Mouse (Mus musculus) gastrocnemius, adult 8-10 months (tissue): ENCODE measurements around the gene Chd2. TPM values are rescaled to one million over a fixed set of nuclear protein-coding genes. Genes with fewer than 3 reads are reported as not detected.
"Not testable (repeated sequence)": the region's sequence is repeated elsewhere in the genome, so short reads cannot be mapped to it uniquely, and the experiment has no call there.

Experiments used
- DNase-seq, 2 experiments: peaks; one replicate each; pipeline ENCODE4 v3.0.0; 2022; ENCODE audit warnings: low spot score in 2 of 2
- total RNA-seq, 4 experiments: library from RNA; stranded (reverse); gene quantifications; 2 replicates each; pipeline ENCODE4 v1.2.4; 2022

Gene Chd2
- total RNA-seq = 10 to 100 TPM; 41.6 to 49.5 (median 45.0) TPM

- DNase-seq = peak; percentile 36 to 43
Measured at GRCm38 (mm10) chr7:73541412-73542130, at the start of gene Chd2. TSS of gene Chd2 (minus strand) at chr7:73541830.

- no peak for DNase-seq
Measured at GRCm38 (mm10) chr7:73590757-73591156, 49.1 kb upstream of the Chd2 start.

GRCm38 (mm10) chr7:73589208-73589771, 47.7 kb upstream of the Chd2 start:
- DNase-seq = peak in 1 of 2 experiments; percentile 27

DNA sequence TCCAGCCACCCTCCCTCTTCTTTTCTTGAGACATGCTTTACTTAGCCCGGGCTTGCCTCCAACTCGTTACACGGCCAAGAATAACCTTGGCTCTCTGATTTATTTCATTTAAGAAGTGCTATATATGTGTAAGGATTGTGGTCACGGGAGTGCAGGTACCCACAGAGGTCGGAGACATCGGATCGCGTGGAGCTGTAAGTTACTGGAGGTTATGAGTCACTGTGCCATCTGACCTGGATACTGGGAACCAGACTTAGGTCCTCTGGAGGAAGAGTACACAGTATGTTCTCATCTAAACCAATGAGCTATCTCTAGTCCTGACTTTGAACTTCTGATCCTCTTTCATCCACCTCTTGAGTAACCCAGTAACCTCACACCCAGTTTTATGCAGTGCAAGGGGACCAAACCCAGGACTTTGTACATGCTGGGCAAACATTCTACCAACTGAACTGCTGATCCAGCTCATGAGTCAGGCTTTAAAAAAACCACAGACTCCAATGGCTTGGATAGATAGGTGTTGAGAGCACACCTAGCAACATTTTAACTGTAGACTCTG, 46.8 kb upstream of the Chd2 start:
- DNase-seq = peak in 1 of 2 experiments; percentile 45

GRCm38 (mm10) chr7:73586717-73587116, 45.1 kb upstream of the Chd2 start:
- no peak for DNase-seq

- DNase-seq = no peak
Measured at GRCm38 (mm10) chr7:73586206-73586605, 44.6 kb upstream of the Chd2 start.

DNA sequence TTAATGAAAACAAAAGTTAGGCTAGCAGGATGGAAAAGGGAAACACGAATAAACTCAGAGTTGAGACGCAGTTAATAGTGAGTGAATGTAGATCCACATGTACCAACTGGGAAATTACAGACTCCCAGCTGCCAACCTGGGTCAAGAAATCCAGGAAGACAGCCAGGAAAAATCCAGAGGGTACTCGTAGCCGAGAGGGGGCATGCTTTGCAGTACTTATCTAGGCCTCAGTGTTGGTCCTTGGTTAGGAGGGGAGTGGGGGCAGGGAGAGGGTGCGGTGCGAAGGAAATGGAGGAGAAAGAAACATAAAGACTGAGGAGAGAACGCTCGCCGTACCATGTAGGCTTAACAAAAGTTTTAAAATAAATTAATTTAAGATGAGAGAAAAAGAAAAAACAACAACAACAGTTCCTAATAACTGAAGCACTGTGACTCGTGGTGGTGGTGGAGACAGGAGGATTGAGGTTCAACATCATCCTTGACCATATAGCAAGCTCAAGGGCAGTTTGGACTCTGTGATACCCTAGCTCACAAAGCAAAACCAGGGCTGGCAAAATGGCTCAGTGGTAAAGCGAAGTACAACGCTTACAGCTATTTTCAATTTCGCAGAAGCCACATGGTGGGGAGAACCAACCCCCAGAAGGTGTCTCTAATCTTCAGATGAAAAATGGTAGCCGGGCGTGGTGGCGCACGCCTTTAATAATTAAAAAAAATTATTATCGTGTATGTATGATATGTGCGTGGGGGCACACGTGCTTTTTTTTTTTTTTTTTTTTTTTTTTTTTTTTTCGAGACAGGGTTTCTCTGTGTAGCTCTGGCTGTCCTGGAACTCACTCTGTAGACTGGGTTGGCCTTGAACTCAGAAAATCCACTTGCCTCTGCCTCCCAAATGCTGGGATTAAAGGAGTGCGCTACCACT, 43.7 kb upstream of the Chd2 start:
- no peak for DNase-seq

DNA sequence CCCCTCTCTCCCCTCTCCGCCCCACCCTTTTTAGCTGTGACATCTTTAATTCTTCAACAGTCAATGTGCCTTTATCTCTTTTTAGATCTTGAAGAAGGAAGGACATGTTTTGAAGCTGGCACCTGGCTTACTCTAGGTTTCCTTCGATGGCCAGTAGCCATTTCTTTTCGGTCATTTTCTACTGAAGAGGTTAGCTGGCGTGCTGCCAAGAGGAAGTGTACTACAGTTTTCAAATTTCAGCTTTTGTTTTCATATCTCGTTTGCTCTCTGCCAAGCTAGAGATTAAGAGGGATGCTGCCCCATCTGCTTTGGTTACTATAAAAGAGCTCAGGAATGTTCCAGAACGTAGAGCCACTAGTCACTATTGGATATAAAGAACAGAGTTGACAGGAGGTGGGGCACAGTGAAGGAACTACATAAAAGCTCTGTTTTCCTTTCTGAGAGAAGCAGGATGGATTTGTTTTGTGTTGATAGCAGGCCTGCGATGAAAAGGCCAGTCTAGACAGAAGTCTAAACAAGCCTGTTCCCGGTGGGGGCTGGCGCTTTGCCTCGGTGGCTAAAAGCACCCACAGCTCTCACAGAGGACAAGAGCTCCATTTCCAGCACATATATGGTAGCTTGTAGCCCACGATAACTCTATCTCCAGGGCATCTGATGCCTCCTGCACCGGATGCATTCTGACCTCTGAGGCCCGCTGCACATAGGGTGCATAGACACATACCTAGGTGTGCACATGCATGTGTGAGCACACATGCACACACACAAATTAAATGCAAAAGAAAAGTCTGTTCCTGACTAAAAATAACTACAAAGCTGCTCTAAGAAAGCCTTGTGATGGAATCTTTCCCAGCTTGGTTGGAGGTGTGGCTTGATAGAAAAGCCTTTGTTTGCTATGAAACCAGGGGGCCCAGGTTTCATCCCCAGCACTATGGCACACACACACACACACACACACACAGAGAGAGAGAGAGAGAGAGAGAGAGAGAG, 42.7 kb upstream of the Chd2 start:
- peak in 1 of 2 experiments; percentile 18 for DNase-seq

DNA sequence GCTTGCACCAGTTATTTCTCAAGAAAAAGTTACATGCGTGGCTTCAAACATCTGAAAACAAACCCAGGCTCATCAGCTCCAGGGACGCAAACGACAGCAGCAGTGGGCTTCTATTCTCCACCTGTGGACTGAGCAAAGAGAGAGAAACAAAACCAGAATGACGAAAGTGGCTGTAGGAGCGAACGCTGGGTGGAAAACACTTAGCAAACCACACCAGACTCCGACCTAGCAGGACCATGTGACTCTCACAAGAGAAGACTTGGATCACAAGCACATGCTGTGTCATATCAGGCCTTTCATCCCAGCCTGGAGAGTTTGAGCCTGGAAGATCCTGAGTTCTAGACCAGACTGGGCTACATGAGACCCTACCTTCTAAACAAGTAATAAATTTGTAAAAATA, 41.8 kb upstream of the Chd2 start:
- no peak for DNase-seq

- DNase-seq = no peak
Measured at GRCm38 (mm10) chr7:73581836-73582375, 40.3 kb upstream of the Chd2 start.

DNA sequence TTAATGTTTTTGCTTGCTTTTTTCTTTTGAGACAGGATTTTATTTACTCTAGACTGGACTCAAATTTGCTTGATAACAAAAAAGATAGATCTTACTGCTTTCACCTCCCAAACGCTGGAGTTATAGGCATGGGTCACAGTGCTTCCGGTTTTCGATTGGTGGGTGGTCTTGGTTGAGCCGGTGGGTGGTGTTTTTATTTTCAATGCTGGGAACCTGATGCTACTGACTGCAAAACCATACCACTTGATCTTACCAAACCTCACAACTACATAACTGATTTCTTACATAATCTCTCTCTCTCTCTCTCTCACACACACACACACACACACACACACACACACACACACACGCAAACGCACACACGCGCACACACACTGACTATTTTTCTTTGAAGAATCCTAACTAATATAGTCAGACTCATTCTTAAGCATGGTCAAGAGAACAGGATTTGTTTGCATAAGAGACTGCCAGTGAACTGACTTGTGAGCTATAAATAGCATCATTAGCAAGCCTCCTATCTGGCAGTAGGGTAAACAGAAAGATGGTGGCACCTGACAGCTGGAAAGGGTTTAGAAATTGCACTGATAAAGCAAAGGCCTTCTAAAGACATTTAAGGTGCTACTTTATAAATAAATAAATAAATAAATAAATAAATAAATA, 37.6 kb upstream of the Chd2 start:
- no peak for DNase-seq

DNA sequence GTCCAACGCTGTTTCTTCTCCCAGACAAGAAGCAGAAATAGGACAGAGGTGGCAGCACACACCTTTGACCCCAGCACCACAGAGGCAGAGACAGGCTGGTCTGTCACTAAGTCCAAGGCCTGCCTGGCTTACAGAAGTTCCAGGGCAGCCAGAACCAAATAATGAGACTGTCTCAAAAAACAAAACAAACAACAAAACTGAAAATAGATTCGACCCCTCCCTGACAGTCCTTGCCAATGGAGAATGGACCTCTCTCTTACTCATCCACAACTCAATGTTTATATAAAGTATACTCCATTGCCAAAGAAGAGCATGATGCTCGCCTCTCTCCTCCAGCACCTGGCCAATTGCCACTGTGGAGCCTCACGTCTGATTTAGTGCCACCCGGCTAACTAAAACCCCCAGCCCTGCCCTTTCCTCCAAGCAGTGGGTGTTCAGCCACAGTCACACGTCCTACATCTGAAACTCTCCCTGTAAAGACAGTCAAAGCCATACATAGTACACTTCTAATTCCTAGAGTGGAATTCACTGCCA, 36.3 kb upstream of the Chd2 start:
- no peak for DNase-seq

DNA sequence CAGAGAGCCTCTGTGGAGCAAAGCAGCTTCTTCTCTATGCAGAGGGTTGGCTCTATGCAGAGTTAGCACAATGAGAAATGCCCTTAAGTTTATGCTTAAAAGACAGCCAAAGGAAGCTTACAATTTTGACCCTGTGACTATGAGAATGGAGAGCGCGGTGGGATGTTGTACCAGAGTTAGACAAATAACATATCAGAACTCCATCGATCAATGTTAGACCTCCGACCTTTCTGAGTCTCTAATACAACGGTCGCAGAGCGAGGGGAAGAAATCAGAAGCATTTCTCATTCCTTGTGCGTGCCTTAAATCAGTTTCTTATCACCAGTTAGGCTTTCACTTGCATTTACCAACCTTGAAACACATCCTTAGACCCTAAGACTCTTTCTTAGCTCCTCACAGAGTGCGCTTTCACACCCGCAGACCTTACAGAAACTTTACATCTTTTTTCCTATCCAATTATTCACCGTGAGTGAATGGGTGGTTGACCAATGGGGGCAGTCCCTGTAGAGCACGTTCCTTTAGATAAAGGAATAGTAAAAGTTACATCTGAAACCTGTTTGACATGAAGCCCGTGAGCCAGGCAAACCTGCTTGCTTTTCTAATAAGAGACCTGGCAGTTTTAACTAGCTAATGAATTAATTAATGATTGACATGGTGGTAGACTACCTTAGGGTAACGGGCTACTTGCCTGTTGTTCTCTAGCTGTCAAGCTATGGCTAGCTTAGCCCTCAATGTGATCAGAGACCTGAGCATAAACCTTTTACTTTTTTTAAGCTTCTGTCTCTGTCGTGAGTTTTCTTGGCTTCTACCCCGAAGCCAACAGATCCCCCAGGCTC, 34.7 kb upstream of the Chd2 start:
- DNase-seq = no peak

- DNase-seq = no peak
Measured at GRCm38 (mm10) chr7:73575257-73575656, 33.6 kb upstream of the Chd2 start.

DNA sequence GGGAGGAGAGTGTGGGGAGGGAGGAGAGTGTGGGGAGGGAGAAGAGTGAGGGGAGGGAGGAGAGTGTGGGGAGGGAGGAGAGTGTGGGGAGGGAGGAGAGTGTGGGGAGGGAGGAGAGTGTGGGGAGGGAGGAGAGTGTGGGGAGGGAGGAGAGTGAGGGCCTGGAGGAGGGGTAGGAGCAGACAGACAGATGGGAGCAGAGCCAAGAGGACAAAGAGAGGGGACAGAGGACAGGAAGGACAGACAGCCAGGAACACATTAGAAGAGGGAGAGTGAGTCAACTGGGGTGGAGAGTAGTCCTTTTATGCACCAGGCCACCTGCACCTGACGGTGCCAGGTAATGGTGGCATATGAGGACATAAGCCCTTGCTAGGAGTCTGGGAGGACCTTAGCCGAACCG, 33.0 kb upstream of the Chd2 start:
- not testable (repeated sequence) for DNase-seq

GRCm38 (mm10) chr7:73572571-73572970, 30.9 kb upstream of the Chd2 start:
- DNase-seq = no peak

DNA sequence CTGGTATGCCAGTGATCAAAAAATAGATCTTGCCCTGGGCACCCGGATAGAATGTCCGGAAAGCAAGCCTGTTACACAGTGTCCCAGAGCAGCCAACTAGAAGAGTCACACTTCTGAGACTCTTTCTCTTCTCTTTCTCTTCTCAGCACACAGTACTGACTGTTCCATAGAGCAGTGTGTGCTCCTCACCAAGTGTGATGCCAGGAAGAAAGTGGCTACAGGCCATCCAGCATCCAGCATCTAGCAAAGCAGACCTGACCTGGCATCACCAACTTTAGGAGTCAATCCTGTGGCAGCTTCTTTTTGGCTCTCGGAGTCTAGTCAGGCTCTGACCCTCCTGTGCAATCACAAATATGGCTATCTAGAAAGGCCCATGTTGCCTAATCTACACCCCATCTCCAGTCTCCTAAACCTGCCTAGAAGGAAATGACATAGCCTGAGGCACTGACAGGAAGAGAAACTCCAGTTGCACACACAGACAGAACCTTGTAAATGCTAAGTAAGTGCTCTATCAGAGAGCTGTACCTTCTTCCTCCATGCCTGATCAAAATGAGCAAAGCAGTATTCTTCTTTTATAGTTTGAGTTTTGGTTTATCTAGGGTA, 27.3 kb upstream of the Chd2 start:
- peak in 1 of 2 experiments; percentile 24 for DNase-seq

DNA sequence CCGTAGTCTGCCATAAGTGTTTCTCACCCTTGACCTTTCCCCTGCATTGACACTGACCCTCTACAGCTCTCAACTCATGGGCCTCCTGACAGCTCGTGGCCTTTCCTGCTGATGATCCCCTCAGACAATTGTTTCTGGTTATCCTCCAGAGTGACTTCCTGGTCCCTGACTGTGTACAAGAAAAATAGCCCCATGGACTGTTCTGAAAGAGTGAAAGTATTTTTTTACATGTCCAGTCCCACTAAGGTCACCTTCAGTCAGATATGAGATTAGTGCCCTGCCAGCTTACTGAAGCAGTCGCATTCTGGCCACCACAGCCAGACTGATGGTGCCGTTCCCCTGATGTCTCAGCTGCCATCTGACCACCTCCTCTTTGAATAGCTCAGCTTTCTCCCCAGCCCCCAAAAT, 26.1 kb upstream of the Chd2 start:
- no peak for DNase-seq
